Mouse (Mus musculus) stomach, postnatal 0 days (tissue): ENCODE results near the gene Tesmin.

Experiments used
- CTCF ChIP-seq: IDR thresholded peaks from 2 replicates; pipeline ENCODE4 v1.5.1; 2016; ENCODE audit warnings: antibody characterized with exemption, low read depth, mild to moderate bottlenecking, moderate library complexity
- EP300 ChIP-seq: optimal IDR thresholded peaks from 2 replicates; pipeline ENCODE3; 2016; ENCODE audit warnings: antibody characterized with exemption

DNA sequence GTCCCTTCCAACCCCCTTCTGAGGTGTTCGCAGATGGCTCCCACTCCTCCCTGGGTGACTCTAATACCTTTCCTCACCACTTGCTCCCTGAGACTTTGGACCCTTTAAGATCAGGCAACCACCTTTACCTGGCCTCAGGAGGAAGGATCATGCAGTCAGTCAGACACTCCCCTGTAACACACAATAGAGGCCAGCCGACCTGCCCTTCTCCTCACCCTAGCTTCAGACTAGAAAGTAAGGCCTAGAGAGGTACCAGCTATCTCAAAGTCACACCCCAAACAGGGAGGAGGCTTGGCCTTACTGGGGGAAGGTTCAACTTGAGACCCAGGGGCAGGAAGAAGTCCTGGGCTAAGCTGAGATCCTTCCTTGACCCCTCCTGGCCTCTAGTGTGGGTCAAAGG is 35.6 kb downstream of the Tesmin start:
- TF ChIP-seq CTCF (no peak), EP300 (no peak)
